8 mouse cellular contexts compared by ENCODE assay signal in the genomic region with DNA sequence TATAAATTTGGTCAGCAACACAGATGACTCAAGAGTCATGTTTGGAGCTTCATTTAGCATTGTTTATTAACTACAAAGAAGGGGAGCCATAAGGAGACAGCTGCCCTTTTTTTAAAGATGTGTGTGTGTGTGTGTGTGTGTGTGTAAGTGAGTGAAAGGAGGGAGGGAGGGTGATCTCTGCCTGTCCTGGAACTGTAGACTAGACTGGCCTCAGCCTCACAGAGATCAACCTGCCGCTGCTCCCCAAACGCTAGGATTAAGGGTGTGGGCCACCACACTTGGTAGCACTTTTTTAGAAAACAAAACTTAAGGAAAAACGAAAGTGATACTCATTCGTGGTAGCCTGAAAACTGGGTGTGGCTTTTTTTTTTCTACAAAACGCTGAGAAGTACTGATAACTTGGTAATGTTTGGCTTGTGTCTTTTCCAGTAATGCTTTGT. TPM values are rescaled to one million over a fixed set of nuclear protein-coding genes. Genes with fewer than 3 reads are reported as not detected.
DNase-seq lines count a peak whose midpoint lies in the region; TF ChIP-seq lines count a peak whose summit lies in the region.

No protein-coding gene starts in this region.

- DNase-seq in left cerebral cortex, adult 2 months (ENCODE audit: extremely low spot score in 1 of 2, low spot score in 2 of 2) = no peak
- DNase-seq in left cerebral cortex, postnatal 10 days (ENCODE audit: extremely low spot score in 1 of 2, low spot score in 2 of 2) = no peak
- DNase-seq in adrenal gland, adult 18-20 months (ENCODE audit: low spot score in 2 of 2) = peak; percentile 36 to 43
- peak; percentile 19 to 30 for DNase-seq in gastrocnemius, postnatal 36 days
- DNase-seq in kidney, adult 9 months = peak; percentile 62
- DNase-seq in lung, postnatal 10 days = peak; percentile 28
- DNase-seq in thymus, postnatal 0 days (ENCODE audit: low spot score) = peak; percentile 55
- DNase-seq in right cerebral cortex, adult 2 months (ENCODE audit: low spot score in 2 of 2) = no peak

- no peak for TF ChIP-seq CTCF in left cerebral cortex, adult 2 months (IDR thresholded peaks at IDR 0.05)

- peak overlapping the region; percentile 100 for H3K27ac ChIP-seq in left cerebral cortex, adult 2 months

- H3K4me3 ChIP-seq in left cerebral cortex, adult 2 months = peak overlapping the region; percentile 89

- intact Hi-C loops in left cerebral cortex, adult 2 months (cut with DNase I) = no loop called here
- intact Hi-C loops in left cerebral cortex, postnatal 10 days (cut with DNase I) = no loop called here
- intact Hi-C loops in gastrocnemius, postnatal 36 days (cut with DNase I) = no loop called here

RNA-seq across cellular contexts. Expression of a gene that starts 0.9 kb away (rescaled TPM):
- total RNA-seq in left cerebral cortex, adult 2 months (2021) = 10 to 100 TPM; 28.5 to 31.2 TPM
- 10 to 100 TPM; 18.1 to 21.3 TPM for total RNA-seq in left cerebral cortex, postnatal 10 days (2021)
- 100 to 1,000 TPM; 102 to 127 TPM for total RNA-seq in adrenal gland, adult 18-20 months (2021)
- 100 to 1,000 TPM in 1 of 2 experiments, 10 to 100 TPM in 1; 88.8 to 105 TPM for total RNA-seq in gastrocnemius, postnatal 36 days (2021)
- 90.2 and 104 TPM in 2 replicates for polyA plus RNA-seq in thymus, postnatal 0 days (2015; fragmentation: Nextera tagmentation; extraction: Ambion mirVana)

RNA-seq across cellular contexts. Expression of a gene that starts 2.0 kb away (rescaled TPM):
- total RNA-seq in left cerebral cortex, adult 2 months (2021) = 10 to 100 TPM; 45.2 to 47.9 TPM
- 10 to 100 TPM; 55.4 to 56.1 TPM for total RNA-seq in left cerebral cortex, postnatal 10 days (2021)
- 100 to 1,000 TPM; 110 to 165 TPM for total RNA-seq in adrenal gland, adult 18-20 months (2021)
- 10 to 100 TPM; 47.8 to 48.3 TPM for total RNA-seq in gastrocnemius, postnatal 36 days (2021)
- polyA plus RNA-seq in thymus, postnatal 0 days (2015; fragmentation: Nextera tagmentation; extraction: Ambion mirVana) = 81.0 and 92.7 TPM in 2 replicates

Comparison
In these comparisons a context has a peak if more than half of its experiments do, and no peak if none do; other contexts are left out.
1. DNase-seq: peak in adrenal gland, adult 18-20 months (2 of 2), gastrocnemius, postnatal 36 days (2 of 2), kidney, adult 9 months (single experiment), lung, postnatal 10 days (single experiment) and thymus, postnatal 0 days (single experiment); none in left cerebral cortex, adult 2 months (0 of 2), left cerebral cortex, postnatal 10 days (0 of 2) and right cerebral cortex, adult 2 months (0 of 2).